Mouse (Mus musculus): ENCODE data around the gene Thnsl1. TPM values are rescaled to one million over a fixed set of nuclear protein-coding genes. Genes with fewer than 3 reads are reported as not detected.

The Thnsl1 gene
- polyA plus RNA-seq, 1 experiment from 2014 or later, result 7.3 TPM

Other genes starting within 250 kb of the Thnsl1 start
- gene Arhgap21, start 236.8 kb upstream of the Thnsl1 start, polyA plus RNA-seq (2014; fragmentation: Nextera tagmentation; extraction: Ambion mirVana), result 19.3 and 20.4 TPM in 2 replicates
- gene Enkur, start 359 bp upstream of the Thnsl1 start, polyA plus RNA-seq (2014; fragmentation: Nextera tagmentation; extraction: Ambion mirVana), result 1.6 and 2.8 TPM in 2 replicates
- gene Gpr158, start 161.8 kb downstream of the Thnsl1 start, polyA plus RNA-seq (2014; fragmentation: Nextera tagmentation; extraction: Ambion mirVana), result not detected in 2 replicates